Mouse (Mus musculus) heart, embryonic 11.5 days (tissue): ENCODE results near the gene Spata2l. TPM values are rescaled to one million over a fixed set of nuclear protein-coding genes. Genes with fewer than 3 reads are reported as not detected.
A peak's percentile ranks its signal among the peaks of the same experiment; 100 is the strongest.
"Not testable (repeated sequence)": the region's sequence is repeated elsewhere in the genome, so short reads cannot be mapped to it uniquely, and the experiment has no call there.

Source experiments
- ATAC-seq: fragments of 200-750 bp; cut with Nextera tagmentation; replicated peaks from 2 replicates; pipeline ENCODE4 v1.8.0; 2017; ENCODE audit warnings: moderate library complexity; ENCODE audit not compliant: insufficient number of reproducible peaks, low FRiP score, low TSS enrichment
- H3K27ac ChIP-seq: fragments of 300-500 bp; sonication (generic); 2 replicates; pipeline ENCODE4 v1.5.1; 2014; ENCODE audit warnings: mild to moderate bottlenecking, low read depth, low read length
- H3K27me3 ChIP-seq: fragments of 300-500 bp; sonication (generic); 2 replicates; pipeline ENCODE4 v1.6.1; 2014; ENCODE audit warnings: mild to moderate bottlenecking, low read length, mixed read lengths; ENCODE audit not compliant: control insufficient read depth, insufficient read depth
- H3K36me3 ChIP-seq: fragments of 300-500 bp; sonication (generic); 2 replicates; pipeline ENCODE4 v1.6.1; 2014; ENCODE audit warnings: mild to moderate bottlenecking, low read length, moderate library complexity, mixed read lengths; ENCODE audit not compliant: control insufficient read depth, insufficient read depth
- H3K4me1 ChIP-seq: fragments of 300-500 bp; sonication (generic); 2 replicates; pipeline ENCODE4 v1.6.1; 2014; ENCODE audit warnings: low read length; ENCODE audit not compliant: control insufficient read depth, insufficient read depth
- H3K4me2 ChIP-seq: fragments of 300-500 bp; sonication (generic); 2 replicates; pipeline ENCODE4 v1.6.1; 2014; ENCODE audit warnings: mild to moderate bottlenecking, moderate library complexity
- H3K4me3 ChIP-seq: fragments of 300-500 bp; sonication (generic); 2 replicates; pipeline ENCODE4 v1.5.1; 2014; ENCODE audit warnings: low read depth, low read length
- H3K9ac ChIP-seq: fragments of 300-500 bp; sonication (generic); 2 replicates; pipeline ENCODE4 v1.6.1; 2014; ENCODE audit warnings: mild to moderate bottlenecking, low read depth, low read length, moderate library complexity
- H3K9me3 ChIP-seq: fragments of 300-500 bp; sonication (generic); replicated peaks from 2 replicates; pipeline ENCODE4 v1.6.1; 2016; ENCODE audit warnings: low read length; ENCODE audit not compliant: control insufficient read depth
- WGBS: fragments of 180-500 bp; shearing (Covaris S2); extraction: QIAGEN DNeasy Blood & Tissue Kit; methylation state at CpG from one replicate; pipeline ENCODE4 v1.1.7; 2014; ENCODE audit not compliant: insufficient replicate concordance; 5-methylcytosine and 5-hydroxymethylcytosine counted together
- polyA plus RNA-seq: library from polyadenylated mRNA; unstranded; fragments of >200 nt; fragmentation: Nextera tagmentation; extraction: Ambion mirVana; gene quantifications from 2 replicates; pipeline ENCODE4 v1.2.1, GENCODE M21; 2014

Spata2l gene
- polyA plus RNA-seq, 1 experiment from 2014 or later = 1.6 TPM

DNA sequence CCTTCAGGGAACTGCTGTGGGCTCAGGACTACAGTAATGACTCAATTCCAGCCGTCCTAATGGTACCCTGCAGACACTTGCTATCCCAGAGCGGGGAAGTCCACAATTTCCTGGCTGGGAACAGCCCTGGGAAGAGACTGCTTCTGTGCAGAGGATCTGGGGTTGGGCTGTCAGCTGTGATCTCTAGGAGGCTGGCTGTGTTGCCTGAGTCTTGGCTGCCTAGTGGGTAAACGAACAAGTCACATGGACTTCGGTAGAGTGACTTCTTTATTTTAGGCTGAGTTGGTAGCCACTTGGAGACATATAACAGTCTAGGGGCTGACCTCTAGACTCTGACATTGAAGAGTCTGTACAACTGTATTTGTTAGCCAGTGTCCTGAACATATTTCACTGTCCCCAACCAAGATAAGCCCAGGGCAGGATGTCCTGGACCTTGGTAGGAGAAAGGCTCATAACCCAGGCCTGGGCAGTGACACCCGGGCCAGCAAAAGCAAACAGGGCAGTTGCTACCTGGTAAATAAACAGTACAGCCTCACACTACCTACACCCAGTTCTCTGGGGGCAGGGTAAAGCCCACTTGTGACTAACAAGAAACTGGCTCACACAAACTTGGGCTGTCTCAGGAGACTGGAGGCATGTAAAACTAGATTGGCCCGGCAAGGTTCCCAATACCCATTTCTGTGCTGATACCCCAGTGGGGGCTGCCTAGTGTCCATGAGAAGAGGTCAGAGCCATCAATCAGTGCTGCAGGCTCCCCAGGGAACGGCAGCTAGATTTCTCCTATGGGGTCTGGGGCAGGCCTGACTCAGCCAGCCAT lies 6.3 kb upstream of the Spata2l start:
- no peak for ATAC-seq
- WGBS = 78% methylated on average over 7 of the region's 7 CpGs
- Histone ChIP-seq H3K4me2 (no peak overlapping the region), H3K9me3 (no peaks in the 10 kb centered on the region), H3K4me1 (no peaks in the 10 kb centered on the region), H3K4me3 (no peak overlapping the region), H3K27ac (no peak overlapping the region), H3K36me3 (peaks cover 21% of the 10 kb centered on the region), H3K9ac (no peak overlapping the region), H3K27me3 (no peaks in the 10 kb centered on the region)

DNA sequence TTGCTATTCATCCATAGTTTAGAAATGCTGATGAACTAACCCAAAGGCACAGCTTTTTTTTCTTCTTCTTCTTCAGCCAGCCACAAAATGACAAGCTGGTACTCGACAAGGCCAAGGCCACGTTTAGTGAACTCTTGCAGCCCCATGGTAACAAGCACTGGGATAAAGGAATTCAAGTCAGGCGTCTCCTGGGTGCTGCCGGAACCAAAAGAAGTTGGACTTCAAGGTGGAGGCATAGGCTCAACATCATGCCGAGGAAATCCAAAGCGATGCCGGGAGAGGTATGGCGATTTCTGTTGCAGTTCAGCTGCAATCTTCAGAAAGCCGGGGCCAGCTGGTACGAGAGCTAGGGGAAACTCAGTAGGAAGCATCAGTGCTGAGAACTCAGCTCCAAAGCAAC lies 3.4 kb upstream of the Spata2l start:
- Histone ChIP-seq H3K27ac (no peak overlapping the region), H3K4me2 (no peak overlapping the region), H3K4me1 (peaks cover 7% of the 10 kb centered on the region; the same call in 1 of the 2 replicates), H3K27me3 (peaks cover 17% of the 10 kb centered on the region), H3K4me3 (no peak overlapping the region), H3K9ac (no peak overlapping the region), H3K9me3 (no peaks in the 10 kb centered on the region), H3K36me3 (peaks cover 5% of the 10 kb centered on the region)
- ATAC-seq = no peak
- 88% methylated on average over 10 of the region's 10 CpGs for WGBS

DNA sequence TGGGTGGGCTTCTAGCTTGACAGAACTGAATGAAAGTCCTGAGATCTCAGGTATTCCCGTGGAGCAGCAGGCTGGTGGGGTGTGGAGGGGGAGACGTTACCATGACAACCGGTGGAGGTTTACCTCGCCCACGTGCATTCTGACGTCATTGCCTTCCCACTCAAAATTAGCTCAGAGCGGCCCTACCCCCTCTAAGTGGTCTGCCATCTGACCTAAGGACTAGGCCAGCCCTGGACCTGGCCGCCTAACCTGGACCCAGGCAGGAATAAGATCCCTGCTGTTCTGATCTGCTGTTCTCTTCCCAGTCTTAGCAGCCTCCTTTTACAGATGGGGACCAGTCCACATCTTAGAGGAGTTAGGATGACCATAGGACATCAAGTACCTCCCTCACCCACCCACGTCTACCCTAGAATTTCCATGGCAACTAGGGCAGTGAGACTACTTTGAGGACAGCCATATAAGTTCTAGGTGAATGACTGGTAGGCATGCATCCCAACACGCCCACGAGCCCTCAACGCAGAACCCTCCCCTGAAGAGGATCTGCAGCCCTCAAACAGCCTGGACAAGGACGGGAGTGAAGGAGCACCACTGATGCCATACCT lies 1.0 kb downstream of the Spata2l start:
- no peaks in the 10 kb centered on the region for H3K36me3 ChIP-seq

DNA sequence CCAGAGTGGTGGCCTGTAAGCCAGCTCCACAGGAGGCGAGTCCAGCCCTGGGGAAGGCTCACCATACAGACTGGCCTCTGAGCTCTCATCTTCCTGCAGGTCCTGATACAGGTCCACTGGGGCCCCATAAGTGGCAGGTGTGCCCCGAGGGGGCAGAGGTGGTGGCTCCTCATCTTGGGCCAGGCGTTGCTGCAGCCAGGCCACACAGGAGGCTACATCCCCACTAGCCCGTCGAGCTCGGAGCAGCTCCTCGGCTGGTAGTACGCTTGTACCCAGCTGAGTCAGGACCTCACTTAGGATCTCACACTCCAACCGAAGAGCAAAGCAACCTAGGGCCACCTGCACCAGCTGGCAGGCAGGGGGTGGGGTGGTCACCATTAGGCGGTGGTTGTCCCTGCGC lies 2.3 kb downstream of the Spata2l start:
- ATAC-seq = no peak
- H3K4me1 ChIP-seq = peaks cover 7% of the 10 kb centered on the region; the same call in 1 of the 2 replicates
- WGBS = 78% methylated on average over 11 of the region's 11 CpGs
- H3K9me3 ChIP-seq = no peaks in the 10 kb centered on the region
- 0 out of 2 replicates have a peak, but pooled peaks cover 3% of the 10 kb centered on the region for H3K36me3 ChIP-seq
- H3K27me3 ChIP-seq = peaks cover 31% of the 10 kb centered on the region
- no peak overlapping the region for H3K9ac ChIP-seq
- H3K27ac ChIP-seq = no peak overlapping the region
- H3K4me3 ChIP-seq = no peak overlapping the region
- H3K4me2 ChIP-seq = no peak overlapping the region

More for the DNA sequence above, 1.0 kb downstream of the Spata2l start:
- peak overlapping the region; percentile 80 for H3K4me2 ChIP-seq
- ATAC-seq = no peak
- peak overlapping the region; percentile 56 for H3K9ac ChIP-seq
- peaks cover 31% of the 10 kb centered on the region for H3K27me3 ChIP-seq
- H3K4me1 ChIP-seq = peaks cover 7% of the 10 kb centered on the region; the same call in 1 of the 2 replicates
- H3K27ac ChIP-seq = no peak overlapping the region
- peak overlapping the region; percentile 50 for H3K4me3 ChIP-seq
- WGBS = 37% methylated on average over 13 of the region's 13 CpGs
- no peaks in the 10 kb centered on the region for H3K9me3 ChIP-seq

DNA sequence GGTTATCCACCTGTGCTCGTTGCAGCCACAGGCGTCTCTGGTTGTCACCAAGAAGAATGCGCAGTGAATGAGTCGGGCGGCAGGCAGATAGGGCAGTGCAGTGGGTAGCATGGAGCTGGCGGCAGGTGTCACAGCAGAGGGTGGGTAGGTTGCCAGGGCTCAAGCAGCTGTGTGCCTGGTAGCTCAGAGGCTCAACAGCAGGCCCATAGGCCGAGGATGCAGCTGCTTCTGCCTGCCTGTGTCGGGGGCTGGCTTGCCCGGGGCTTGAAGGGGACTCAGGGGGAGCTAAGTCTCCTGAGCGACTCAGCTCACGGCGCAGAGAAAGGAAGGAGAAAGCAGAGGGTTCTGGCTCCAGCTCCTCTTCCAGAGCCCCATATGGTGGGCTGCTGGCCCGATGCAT lies 2.7 kb downstream of the Spata2l start:
- Histone ChIP-seq H3K36me3 (0 out of 2 replicates have a peak, but pooled peaks cover 3% of the 10 kb centered on the region), H3K9me3 (no peaks in the 10 kb centered on the region), H3K27me3 (peaks cover 31% of the 10 kb centered on the region), H3K4me1 (peaks cover 7% of the 10 kb centered on the region; the same call in 1 of the 2 replicates), H3K4me3 (no peak overlapping the region), H3K9ac (no peak overlapping the region), H3K4me2 (no peak overlapping the region), H3K27ac (no peak overlapping the region)
- no peak for ATAC-seq
- 52% methylated on average over 13 of the region's 13 CpGs for WGBS

DNA sequence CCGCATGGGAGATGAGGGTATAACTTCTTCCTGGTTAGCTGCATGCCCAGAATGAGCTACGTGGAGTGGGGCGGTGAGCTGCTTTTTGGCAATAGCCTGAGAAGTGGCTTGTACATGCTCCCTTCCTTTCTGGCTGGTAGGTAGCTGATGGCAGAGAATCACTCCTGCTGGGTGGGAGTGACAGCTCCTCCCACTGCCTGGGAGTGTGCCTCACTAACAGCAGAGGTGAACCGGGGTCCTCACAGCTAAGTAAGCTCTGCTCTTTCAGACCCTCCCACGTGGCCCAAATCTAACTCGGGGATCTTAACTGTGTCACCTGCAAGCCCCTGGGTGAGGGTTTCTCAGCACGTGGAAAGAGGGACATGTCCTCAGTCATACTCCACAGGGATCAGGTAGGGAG lies 3.5 kb downstream of the Spata2l start:
- H3K9me3 ChIP-seq = no peaks in the 10 kb centered on the region
- H3K36me3 ChIP-seq = 0 out of 2 replicates have a peak, but pooled peaks cover 3% of the 10 kb centered on the region
- H3K9ac ChIP-seq = no peak overlapping the region
- H3K4me2 ChIP-seq = no peak overlapping the region
- peaks cover 31% of the 10 kb centered on the region for H3K27me3 ChIP-seq
- no peak for ATAC-seq
- WGBS = 36% methylated on average over 7 of the region's 7 CpGs
- H3K4me3 ChIP-seq = no peak overlapping the region
- H3K27ac ChIP-seq = no peak overlapping the region
- peaks cover 7% of the 10 kb centered on the region; the same call in 1 of the 2 replicates for H3K4me1 ChIP-seq

DNA sequence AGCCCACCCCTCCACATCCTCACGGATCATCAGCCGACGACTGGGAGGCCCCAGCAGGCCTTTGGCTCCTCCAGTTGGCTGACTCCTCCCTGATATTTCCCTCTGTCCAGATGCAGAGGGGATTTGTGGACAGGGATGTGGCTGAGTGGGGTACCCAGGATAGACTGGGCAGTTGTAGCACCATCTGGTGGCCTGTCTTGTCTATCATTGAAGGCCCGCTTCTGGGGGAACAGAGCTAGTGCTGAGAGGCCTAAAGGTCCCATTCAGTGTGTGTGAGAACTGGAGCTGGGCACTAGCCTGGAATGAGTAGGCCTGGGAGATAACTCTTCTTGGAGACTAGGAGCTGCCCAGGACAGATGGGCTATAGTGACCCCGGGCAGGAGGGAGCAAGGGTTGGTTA lies 4.3 kb downstream of the Spata2l start:
- no peaks in the 10 kb centered on the region for H3K9me3 ChIP-seq
- H3K27me3 ChIP-seq = peaks cover 30% of the 10 kb centered on the region
- 58% methylated on average over 5 of the region's 5 CpGs for WGBS
- 0 out of 2 replicates have a peak, but pooled peaks cover 3% of the 10 kb centered on the region for H3K36me3 ChIP-seq
- H3K27ac ChIP-seq = no peak overlapping the region
- H3K4me1 ChIP-seq = peaks cover 7% of the 10 kb centered on the region; the same call in 1 of the 2 replicates
- H3K4me2 ChIP-seq = no peak overlapping the region
- H3K9ac ChIP-seq = no peak overlapping the region
- H3K4me3 ChIP-seq = no peak overlapping the region
- no peak for ATAC-seq

DNA sequence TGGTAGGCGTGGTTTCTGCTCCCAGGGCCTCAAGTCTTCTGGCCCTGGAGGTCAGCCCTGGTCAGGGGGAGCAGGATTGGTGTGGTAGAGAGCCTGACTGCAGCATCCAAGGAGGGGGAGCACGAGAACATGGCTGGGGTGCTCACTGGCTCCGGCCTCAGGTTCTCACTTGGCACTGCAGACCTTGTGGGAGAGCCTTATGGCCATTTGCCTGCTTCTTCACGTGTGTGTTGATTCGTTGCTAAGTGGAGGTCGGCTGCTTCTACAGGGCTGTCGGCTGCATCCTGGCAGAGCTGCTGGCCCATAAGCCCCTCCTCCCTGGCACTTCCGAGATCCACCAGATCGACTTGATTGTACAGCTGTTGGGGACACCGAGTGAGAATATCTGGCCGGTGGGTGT lies 5.7 kb downstream of the Spata2l start:
- WGBS = 75% methylated on average over 9 of the region's 11 CpGs

More for the DNA sequence above, 5.7 kb downstream of the Spata2l start:
- not testable (repeated sequence) for H3K4me1 ChIP-seq, H3K9ac ChIP-seq, ATAC-seq, H3K36me3 ChIP-seq, H3K4me3 ChIP-seq, H3K4me2 ChIP-seq, H3K9me3 ChIP-seq, H3K27ac ChIP-seq
- H3K27me3 ChIP-seq = peaks cover 23% of the 10 kb centered on the region
